Mouse (Mus musculus) bone marrow, adult 2 months (tissue): Measurements from ENCODE around the gene Jhy. TPM values are rescaled to one million over a fixed set of nuclear protein-coding genes. Genes with fewer than 3 reads are reported as not detected.

Experiments
- H3K27ac ChIP-seq: fragments of 200-500 bp; 2 replicates; pipeline ENCODE4 v1.5.1; 2012; ENCODE audit warnings: low read depth, mild to moderate bottlenecking, control low read depth, inconsistent platforms, low read length; ENCODE audit not compliant: control insufficient read depth, poor library complexity, insufficient read depth
- H3K4me1 ChIP-seq: fragments of 200-500 bp; 2 replicates; pipeline ENCODE4 v1.6.1; 2011; ENCODE audit warnings: low read length; ENCODE audit not compliant: control insufficient read depth, insufficient read depth
- H3K4me3 ChIP-seq: fragments of 200-500 bp; replicated peaks from 2 replicates; pipeline ENCODE3; 2011; ENCODE audit warnings: mild to moderate bottlenecking, low read depth, low read length, control low read depth; ENCODE audit not compliant: control insufficient read depth
- CTCF ChIP-seq: fragments of 200-500 bp; IDR thresholded peaks from 2 replicates; pipeline ENCODE4 v1.5.1; 2011; ENCODE audit warnings: low read length, control low read depth; ENCODE audit not compliant: control insufficient read depth, insufficient read depth
- POLR2A ChIP-seq: fragments of 200-500 bp; IDR thresholded peaks from 2 replicates; pipeline ENCODE4 v1.6.1; 2011; ENCODE audit warnings: low read depth, mild to moderate bottlenecking, control low read depth, low read length, borderline replicate concordance; ENCODE audit not compliant: control insufficient read depth
- WGBS: fragments of 180-500 bp; shearing (Covaris S2); methylation state at CpG from one replicate; pipeline ENCODE4 v1.1.7; 2018; 5-methylcytosine and 5-hydroxymethylcytosine counted together
- polyA plus RNA-seq: library from polyadenylated mRNA; stranded (reverse); fragments of >200 nt; gene quantifications from 2 replicates; pipeline ENCODE4 v1.2.4, GENCODE M21; 2011; ENCODE audit warnings: low replicate concordance; ENCODE audit not compliant: missing spikeins, insufficient read depth, insufficient read length

Jhy gene
- polyA plus RNA-seq, 1 experiment, result 0.82 TPM

DNA sequence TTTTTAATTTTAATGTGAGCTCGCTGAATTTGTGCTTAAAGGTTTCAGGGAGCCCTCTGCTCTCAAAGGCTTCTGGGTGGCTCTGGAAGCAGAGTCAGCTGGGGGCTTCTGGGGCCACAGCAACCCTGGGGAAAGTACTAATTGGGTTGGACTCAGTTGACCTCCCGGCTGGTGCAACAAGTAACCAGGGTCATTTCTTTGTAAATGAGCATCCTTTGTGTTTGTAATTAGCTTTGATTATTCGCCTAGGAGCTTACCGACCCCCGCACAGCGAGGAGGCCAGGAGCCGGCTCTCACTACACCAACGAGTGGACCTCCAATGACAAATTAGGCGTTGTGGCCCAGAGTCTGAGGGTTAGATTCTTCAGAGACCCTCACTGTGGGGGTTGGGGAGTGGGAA, 104.7 kb downstream of the Jhy start:
- TF ChIP-seq CTCF (no peak), POLR2A (no peak)
- H3K27ac ChIP-seq, result no peak overlapping the region
- H3K4me1 ChIP-seq, result no peaks in the 10 kb centered on the region
- 41% methylated on average over 9 of the region's 9 CpGs for WGBS
- H3K4me3 ChIP-seq, result no peak overlapping the region

DNA sequence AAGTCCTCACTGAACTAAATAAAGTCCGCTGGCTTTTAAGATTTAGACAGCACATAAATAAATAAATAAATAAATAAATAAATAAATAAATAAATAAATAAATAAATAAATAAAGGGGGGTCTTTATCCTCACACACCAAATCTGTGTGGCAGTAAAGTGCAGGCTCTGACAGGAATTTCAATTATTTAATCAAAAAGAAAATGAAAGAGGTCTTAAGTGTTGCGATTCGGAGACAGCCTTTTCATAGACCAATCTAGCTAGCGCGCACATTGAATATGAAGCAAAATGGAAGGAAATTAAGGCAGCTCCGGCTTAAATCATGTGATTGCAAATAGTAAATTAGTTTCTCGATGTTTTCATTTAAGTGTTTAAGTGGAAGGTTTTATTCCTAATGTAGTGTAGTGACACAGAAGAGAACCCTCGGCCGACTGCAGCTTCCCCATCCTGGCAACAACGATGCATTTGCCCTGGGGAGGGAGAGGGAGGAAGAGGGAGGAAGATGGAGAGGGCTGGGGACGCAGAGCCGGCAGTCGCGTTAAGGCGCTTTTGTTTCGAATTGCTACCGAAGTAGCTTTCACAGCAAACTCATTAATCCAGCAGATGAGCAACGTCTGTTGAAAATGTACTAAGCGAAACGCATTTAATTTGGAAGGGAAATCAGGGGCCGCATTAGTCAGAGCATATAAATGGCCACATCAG, 105.3 kb downstream of the Jhy start:
- no peaks in the 10 kb centered on the region for H3K4me1 ChIP-seq
- no peak for TF ChIP-seq CTCF
- TF ChIP-seq POLR2A, result no peak
- 7% methylated on average over 21 of the region's 21 CpGs for WGBS
- no peak overlapping the region for H3K27ac ChIP-seq
- no peak overlapping the region for H3K4me3 ChIP-seq

DNA sequence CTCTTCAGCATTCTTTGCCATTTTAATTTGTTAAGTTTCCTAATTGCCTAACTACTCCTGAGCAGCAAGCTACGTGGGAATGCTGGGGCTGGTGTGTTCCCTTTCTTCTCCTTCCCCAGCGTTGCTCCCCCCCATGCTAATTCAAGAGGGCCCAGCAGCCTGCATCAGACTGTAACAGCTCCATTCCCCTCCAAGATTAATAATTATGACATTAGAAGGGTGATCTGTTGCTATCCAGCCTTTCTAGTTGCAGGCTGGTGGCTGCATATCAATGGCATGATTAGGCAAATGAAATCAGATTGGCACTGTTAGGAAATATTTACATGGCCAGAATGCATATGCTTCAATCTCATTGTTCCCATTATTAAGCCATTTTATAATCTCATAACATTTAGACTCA, 112.4 kb downstream of the Jhy start:
- no peak for TF ChIP-seq CTCF
- TF ChIP-seq POLR2A, result no peak
- H3K4me1 ChIP-seq, result no peaks in the 10 kb centered on the region
- no peak overlapping the region for H3K4me3 ChIP-seq
- 37% methylated on average over 2 of the region's 2 CpGs for WGBS
- H3K27ac ChIP-seq, result no peak overlapping the region

Other genes starting within 250 kb of the Jhy start
- gene Hspa8, start 163.1 kb downstream of the Jhy start, polyA plus RNA-seq, result 397 and 805 TPM in 2 replicates
- not detected in 2 replicates for gene Bsx, start 90.0 kb downstream of the Jhy start, polyA plus RNA-seq
- 1.6 and 6.8 TPM in 2 replicates for gene Crtam, start 40.5 kb upstream of the Jhy start, polyA plus RNA-seq
- 11.5 and 33.4 TPM in 2 replicates for gene Ubash3b, start 197.6 kb upstream of the Jhy start, polyA plus RNA-seq